Mouse (Mus musculus) CD8-positive naive resting alpha-beta T cell, adult 2 months (primary cell): ENCODE data around the gene Tent4b.

Experiments used
- DNase-seq, 2 experiments: peaks; one replicate each; pipeline ENCODE4 v3.0.0; 2022; ENCODE audit warnings: low read depth in 2 of 2, low spot score in 2 of 2

Tent4b gene

GRCm38 (mm10) chr8:88299907-88300603 lies 101.0 kb downstream of the Tent4b start:
- DNase-seq, result no peak

DNA sequence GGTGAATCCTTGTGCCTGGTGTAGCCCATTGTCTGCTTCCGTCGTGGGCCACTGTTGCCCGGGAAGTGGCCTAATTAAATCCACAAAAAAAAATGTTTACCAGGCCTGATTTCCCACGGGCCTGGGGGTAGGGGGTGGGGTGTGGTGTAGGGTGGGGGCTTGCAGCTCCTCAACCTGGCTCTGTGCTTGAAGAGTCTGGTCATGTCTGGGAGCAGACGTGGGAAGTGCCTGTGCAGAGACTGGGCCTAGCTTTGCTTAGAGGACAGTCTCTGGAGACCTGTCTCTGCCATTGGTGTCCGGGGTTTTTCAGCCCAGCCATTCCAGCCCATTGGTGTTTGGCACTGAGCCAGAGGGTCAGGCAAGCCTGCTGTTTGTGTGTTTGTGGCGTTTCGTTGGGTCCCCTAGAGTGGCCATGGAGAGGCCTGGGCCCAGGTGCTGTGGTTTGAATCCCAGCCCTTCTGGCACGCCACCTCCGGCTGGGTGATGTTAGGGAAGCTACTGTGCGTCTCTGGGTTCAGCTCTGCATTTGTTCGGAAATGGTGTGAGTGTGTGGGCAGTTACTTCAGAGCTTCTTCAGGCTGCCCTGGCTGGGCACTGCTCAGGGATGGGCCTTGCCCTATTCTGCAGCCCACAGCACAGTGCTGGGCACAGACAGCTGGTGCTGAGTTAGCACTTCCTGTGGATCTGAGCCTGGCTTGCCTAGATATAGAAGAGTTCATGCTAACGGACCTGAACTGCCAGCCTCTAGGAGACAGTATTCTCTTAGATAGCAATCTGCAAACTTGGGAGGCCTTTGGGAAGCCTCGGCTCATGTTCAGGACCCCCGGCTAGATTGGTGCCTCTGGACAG lies 102.8 kb downstream of the Tent4b start:
- no peak for DNase-seq

- peak; percentile 56 to 65 for DNase-seq
These were observed 106.8 kb downstream of the Tent4b start for GRCm38 (mm10) chr8:88305814-88306213.

- peak; percentile 29 to 40 for DNase-seq
These were observed 107.5 kb downstream of the Tent4b start for GRCm38 (mm10) chr8:88306511-88306910.

DNA sequence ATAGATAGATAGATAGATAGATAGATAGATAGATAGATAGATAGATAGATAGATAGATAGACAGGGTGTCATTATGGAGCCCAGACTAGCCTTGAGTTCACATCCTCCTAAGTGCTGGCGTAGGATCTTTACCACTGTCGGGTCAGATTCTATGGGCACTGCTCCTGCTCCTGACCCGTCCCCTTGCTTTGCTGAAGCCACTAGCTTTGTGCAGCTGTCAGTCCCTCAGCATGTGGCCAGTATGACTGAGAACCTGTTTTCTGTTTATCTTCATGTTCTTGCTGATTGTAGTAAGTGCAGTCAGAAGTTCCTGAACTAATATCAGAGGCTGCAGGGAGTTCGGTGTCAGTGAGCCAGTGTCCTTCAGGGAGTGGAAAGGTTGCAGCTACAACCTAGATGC lies 108.7 kb downstream of the Tent4b start:
- no peak for DNase-seq
